Mouse (Mus musculus) thymus, adult 2 months (tissue): ENCODE measurements around the gene Fgfr2.

Experiments
- CTCF ChIP-seq: fragments of 200-500 bp; IDR thresholded peaks from 2 replicates; pipeline ENCODE4 v1.5.1; 2012; ENCODE audit warnings: mild to moderate bottlenecking, control low read depth, low read length, moderate library complexity, borderline replicate concordance; ENCODE audit not compliant: control insufficient read depth, poor library complexity, insufficient read depth; ENCODE audit errors: extremely low read depth
- POLR2A ChIP-seq: fragments of 200-500 bp; IDR thresholded peaks from 2 replicates; pipeline ENCODE4 v1.6.1; 2012; ENCODE audit warnings: mild to moderate bottlenecking, low read length, control low read depth, moderate library complexity; ENCODE audit not compliant: control insufficient read depth, poor library complexity, insufficient read depth; ENCODE audit errors: extremely low read depth

DNA sequence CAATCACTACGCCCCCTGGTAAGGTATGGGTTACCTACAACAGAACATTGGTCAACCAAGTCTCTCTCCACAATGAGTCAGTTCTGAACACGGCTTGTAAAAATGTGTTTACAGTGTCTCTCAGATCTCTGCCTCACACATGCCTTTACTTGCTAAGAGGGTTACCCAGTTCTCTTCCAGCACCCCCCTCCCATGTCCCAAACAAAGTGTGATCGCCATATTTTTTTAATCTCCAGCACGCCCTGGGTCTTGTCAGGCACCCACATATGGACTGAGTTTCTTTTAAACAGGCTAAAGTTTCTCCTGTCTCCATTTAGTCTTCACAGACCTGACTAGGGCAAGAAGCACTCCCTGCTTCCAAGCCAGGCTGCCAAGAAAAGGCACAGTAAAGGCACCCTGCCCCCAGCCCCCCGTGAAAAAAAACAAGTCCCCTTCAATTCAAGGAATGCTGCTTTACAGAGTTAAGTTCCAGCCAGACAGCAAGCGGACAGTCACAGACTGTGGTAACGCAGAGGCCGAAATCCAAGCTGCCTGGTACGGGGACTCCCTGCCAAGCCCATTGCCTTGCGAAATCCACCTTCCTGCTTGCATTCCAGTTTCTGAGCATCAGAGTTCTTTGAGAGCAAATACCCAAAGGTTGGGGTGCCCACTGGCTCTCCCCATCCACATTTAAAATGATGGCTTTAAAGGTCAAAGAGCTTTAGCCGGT lies 2834.3 kb downstream of the Fgfr2 start:
- no peak for TF ChIP-seq POLR2A
- no peak for TF ChIP-seq CTCF
